ENCODE assay signal across 15 mouse cellular contexts in genomic region chr10:102154865-102155264, GRCm38 (mm10).
DNase-seq lines count a peak whose midpoint lies in the region; ATAC-seq and TF ChIP-seq lines count a peak whose summit lies in the region.
"Had no signal": no experiment of that assay in that cellular context is flagged by ENCODE, and none has a peak within 500 bp of the region (broad histone marks: within the 10 kb centered on the region; RNA-seq: fewer than 3 reads in every experiment).

No protein-coding gene starts in this region.

- ATAC-seq in forebrain, embryonic 13.5 days: 0 out of 2 replicates have a peak, but pooled peaks have one; percentile 41
- ATAC-seq in forebrain, embryonic 12.5 days (ENCODE audit: low FRiP score): no peak
- ATAC-seq: CD4-positive, CD25-positive, alpha-beta regulatory T cell, adult 4 months had no signal

- no peak overlapping the region for H3K9ac ChIP-seq in forebrain, embryonic 13.5 days
- H3K9ac ChIP-seq in forebrain, embryonic 12.5 days: no peak overlapping the region
- H3K9ac ChIP-seq: heart, embryonic 15.5 days; midbrain, embryonic 12.5 days; neural tube, embryonic 15.5 days had no signal

- TF ChIP-seq CTCF in layer of hippocampus, adult 2 months (conservative IDR thresholded peaks at IDR 0.05): peak; percentile 73

- peaks cover 6% of the 10 kb centered on the region; the same call in 1 of the 2 replicates for H3K4me1 ChIP-seq in forebrain, embryonic 13.5 days
- H3K4me1 ChIP-seq in forebrain, embryonic 12.5 days: 0 out of 2 replicates have a peak, but pooled peaks cover 4% of the 10 kb centered on the region
- H3K4me1 ChIP-seq: heart, embryonic 15.5 days; midbrain, embryonic 12.5 days; neural tube, embryonic 15.5 days had no signal

- no peak overlapping the region for H3K27ac ChIP-seq in forebrain, embryonic 13.5 days
- no peak overlapping the region for H3K27ac ChIP-seq in forebrain, embryonic 12.5 days
- H3K27ac ChIP-seq in layer of hippocampus, adult 2 months: no peak overlapping the region
- H3K27ac ChIP-seq: heart, embryonic 15.5 days; midbrain, embryonic 12.5 days; neural tube, embryonic 15.5 days had no signal

- no peak overlapping the region for H3K4me2 ChIP-seq in forebrain, embryonic 13.5 days
- H3K4me2 ChIP-seq in forebrain, embryonic 12.5 days: no peak overlapping the region
- H3K4me2 ChIP-seq: heart, embryonic 15.5 days; midbrain, embryonic 12.5 days; neural tube, embryonic 15.5 days had no signal

- DNase-seq in layer of hippocampus, adult 2 months (ENCODE audit: low spot score in 2 of 2): no peak
- DNase-seq in layer of hippocampus, adult 8-10 months (ENCODE audit: low spot score in 2 of 2): no peak
- DNase-seq in A20 (ENCODE audit: low read depth, low spot score): peak; percentile 14
- DNase-seq in embryo, embryonic 10.5 days (ENCODE audit: low spot score): peak; percentile 29
- no peak for DNase-seq in thymus, postnatal 0 days (ENCODE audit: low spot score)
- DNase-seq: gastrocnemius, postnatal 36 days; kidney, postnatal 25 days; liver; right cerebral cortex, postnatal 14 days had no signal

- H3K27me3 ChIP-seq in forebrain, embryonic 13.5 days: no peaks in the 10 kb centered on the region
- H3K27me3 ChIP-seq in forebrain, embryonic 12.5 days: no peaks in the 10 kb centered on the region
- H3K27me3 ChIP-seq: heart, embryonic 15.5 days; midbrain, embryonic 12.5 days; neural tube, embryonic 15.5 days had no signal

- H3K4me3 ChIP-seq in forebrain, embryonic 13.5 days: no peak overlapping the region
- no peak overlapping the region for H3K4me3 ChIP-seq in forebrain, embryonic 12.5 days (replicated peaks)
- no peak overlapping the region for H3K4me3 ChIP-seq in layer of hippocampus, adult 2 months
- H3K4me3 ChIP-seq: heart, embryonic 15.5 days; midbrain, embryonic 12.5 days; neural tube, embryonic 15.5 days had no signal

- H3K36me3 ChIP-seq in forebrain, embryonic 13.5 days (ENCODE audit: poor library complexity, severe bottlenecking): no peaks in the 10 kb centered on the region
- H3K36me3 ChIP-seq in forebrain, embryonic 12.5 days (replicated peaks): no peaks in the 10 kb centered on the region
- H3K36me3 ChIP-seq: heart, embryonic 15.5 days; midbrain, embryonic 12.5 days; neural tube, embryonic 15.5 days had no signal

- 70% methylated on average over 5 of the region's 5 CpGs for WGBS in forebrain, embryonic 13.5 days
- WGBS in forebrain, embryonic 12.5 days: 76% methylated on average over 5 of the region's 5 CpGs

- H3K9me3 ChIP-seq in forebrain, embryonic 13.5 days (replicated peaks): no peaks in the 10 kb centered on the region
- no peaks in the 10 kb centered on the region for H3K9me3 ChIP-seq in forebrain, embryonic 12.5 days
- H3K9me3 ChIP-seq: heart, embryonic 15.5 days; midbrain, embryonic 12.5 days; neural tube, embryonic 15.5 days had no signal

Comparison
In these comparisons a context has a peak if more than half of its experiments do, and no peak if none do; other contexts are left out.
1. DNase-seq: peak in A20 (single experiment) and embryo, embryonic 10.5 days (single experiment); none in layer of hippocampus, adult 2 months (0 of 2), layer of hippocampus, adult 8-10 months (0 of 2) and thymus, postnatal 0 days (single experiment).